Mouse (Mus musculus): Measurements from ENCODE around the gene Socs2.

DNA sequence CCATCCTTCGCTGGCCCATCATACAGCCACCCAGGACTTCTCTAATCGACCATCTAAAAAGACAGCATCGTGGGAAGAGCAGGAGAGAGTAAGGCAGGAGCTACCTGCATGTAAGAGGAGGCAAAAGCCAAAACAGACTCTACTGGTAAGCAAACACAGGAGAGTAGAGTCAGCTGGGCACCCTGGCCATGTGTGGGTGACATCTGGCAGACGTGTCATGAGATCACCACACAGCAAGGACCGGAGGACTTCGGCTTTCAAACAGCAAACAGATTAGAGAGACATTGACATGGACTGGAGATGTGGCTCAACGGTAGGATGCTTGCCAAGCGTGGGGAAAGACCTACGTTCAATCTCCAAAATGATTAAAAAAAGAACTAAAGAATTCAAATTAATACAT, 8.5 kb downstream of the Socs2 start:
- TF ChIP-seq CTCF (IDR thresholded peaks at IDR 0.05; ENCODE audit: insufficient read depth, low read depth, low read length) = no peak
- no peak for TF ChIP-seq POLR2A (IDR thresholded peaks at IDR 0.05; ENCODE audit: insufficient read depth, low read depth, low read length)
